Mouse (Mus musculus) small intestine, adult 2 months (tissue): Measurements from ENCODE around the gene Spsb1.

Source experiments
- CTCF ChIP-seq: fragments of 200-500 bp; IDR thresholded peaks from 2 replicates; pipeline ENCODE4 v1.5.1; 2012; ENCODE audit warnings: low read depth, mild to moderate bottlenecking, control low read depth, inconsistent platforms, low read length, moderate library complexity, mixed read lengths; ENCODE audit not compliant: insufficient replicate concordance, insufficient read length; ENCODE audit errors: extremely low read depth
- POLR2A ChIP-seq: fragments of 200-500 bp; IDR thresholded peaks from 2 replicates; pipeline ENCODE4 v1.6.1; 2012; ENCODE audit warnings: low read depth, mild to moderate bottlenecking, control low read depth, inconsistent platforms, low read length, moderate library complexity

- TF ChIP-seq POLR2A (no peak), CTCF (no peak)
Observed at GRCm38 (mm10) chr4:149949691-149950090, 5.2 kb downstream of the Spsb1 start.
